Mouse (Mus musculus): Measurements from ENCODE around the gene Resf1. TPM values are rescaled to one million over a fixed set of nuclear protein-coding genes. Genes with fewer than 3 reads are reported as not detected.
"Not testable (repeated sequence)": the region's sequence is repeated elsewhere in the genome, so short reads cannot be mapped to it uniquely, and the experiment has no call there.

The Resf1 gene
- polyA plus RNA-seq, 1 experiment from 2014 or later = 21.0 TPM

DNA sequence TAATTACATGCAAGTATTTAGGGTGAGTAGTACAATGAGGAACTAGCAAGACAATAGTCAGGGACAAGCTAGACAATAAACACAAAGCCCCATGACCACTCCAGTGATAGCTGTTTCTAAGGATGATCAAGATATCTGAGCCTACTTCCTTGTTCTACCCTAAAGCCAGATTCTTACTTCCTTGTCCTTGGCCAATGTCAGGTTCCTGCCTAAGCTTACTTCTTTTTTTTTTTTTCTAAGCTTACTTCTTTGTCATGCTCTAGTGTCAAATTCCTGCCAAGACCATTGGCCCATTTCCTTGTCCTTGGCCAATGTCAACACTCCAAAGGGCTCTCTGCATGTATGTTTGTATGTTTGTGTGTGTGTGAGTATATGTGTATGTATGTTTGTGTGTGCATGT, 47.9 kb downstream of the Resf1 start:
- H3K9ac ChIP-seq (ENCODE audit: low read length) = no peak overlapping the region
- H3K27ac ChIP-seq (ENCODE audit: low read length) = no peak overlapping the region
- no peak overlapping the region for H3K4me3 ChIP-seq (ENCODE audit: low read length)
- no peaks in the 10 kb centered on the region for H3K36me3 ChIP-seq (ENCODE audit: control insufficient read depth, insufficient read depth)
- H3K4me1 ChIP-seq (ENCODE audit: control insufficient read depth, insufficient read depth, low read length) = no peaks in the 10 kb centered on the region
- H3K9me3 ChIP-seq (replicated peaks; ENCODE audit: control insufficient read depth, low read length) = peaks cover 7% of the 10 kb centered on the region
- H3K27me3 ChIP-seq (ENCODE audit: control insufficient read depth, insufficient read depth, low read length) = no peaks in the 10 kb centered on the region
- ATAC-seq (replicated peaks; ENCODE audit: extremely low read depth, insufficient read depth, low FRiP score) = no peak
- no peak overlapping the region for H3K4me2 ChIP-seq (ENCODE audit: low read depth, low read length)

DNA sequence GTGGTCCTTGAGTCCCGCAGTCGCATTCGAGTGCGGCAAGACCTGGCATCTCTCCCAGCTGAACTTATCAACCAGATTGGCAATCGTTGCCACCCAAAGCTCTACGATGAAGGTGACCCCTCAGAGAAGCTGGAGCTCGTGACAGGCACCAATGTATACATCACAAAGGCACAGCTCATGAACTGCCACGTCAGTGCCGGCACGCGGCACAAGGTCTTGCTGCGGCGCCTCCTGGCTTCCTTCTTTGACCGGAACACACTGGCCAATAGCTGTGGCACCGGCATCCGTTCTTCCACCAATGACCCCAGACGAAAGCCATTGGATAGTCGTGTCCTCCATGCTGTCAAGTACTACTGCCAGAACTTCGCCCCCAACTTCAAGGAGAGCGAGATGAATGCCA, 53.3 kb downstream of the Resf1 start:
- not testable (repeated sequence) for H3K27me3 ChIP-seq (ENCODE audit: control insufficient read depth, insufficient read depth, low read length); H3K4me2 ChIP-seq (ENCODE audit: low read depth, low read length); H3K4me3 ChIP-seq (ENCODE audit: low read length); H3K27ac ChIP-seq (ENCODE audit: low read length); H3K4me1 ChIP-seq (ENCODE audit: control insufficient read depth, insufficient read depth, low read length); H3K9ac ChIP-seq (ENCODE audit: low read length); H3K9me3 ChIP-seq (replicated peaks; ENCODE audit: control insufficient read depth, low read length); H3K36me3 ChIP-seq (ENCODE audit: control insufficient read depth, insufficient read depth); ATAC-seq (replicated peaks; ENCODE audit: extremely low read depth, insufficient read depth, low FRiP score)
- WGBS = 92% methylated on average over 20 of the region's 20 CpGs

DNA sequence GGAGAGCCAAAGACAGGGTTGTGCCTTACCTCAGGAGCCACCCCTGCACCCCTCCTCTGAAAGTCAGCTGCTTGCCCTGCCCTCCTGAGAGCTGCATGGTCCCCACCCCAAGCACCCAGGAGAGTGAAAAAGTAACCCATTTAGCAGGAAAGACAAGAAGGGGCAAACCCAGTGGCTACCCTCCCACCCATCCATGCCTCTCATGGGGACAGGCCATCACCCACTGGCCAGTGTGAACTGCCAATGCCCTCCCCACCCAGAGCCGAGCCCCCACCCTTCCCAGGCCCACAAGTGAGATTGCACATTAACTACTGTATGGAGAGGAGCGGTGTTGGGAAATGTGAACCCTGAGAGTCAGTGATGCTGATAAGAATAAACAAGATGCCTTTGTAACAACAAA, 56.8 kb downstream of the Resf1 start:
- not testable (repeated sequence) for H3K4me3 ChIP-seq (ENCODE audit: low read length)

DNA sequence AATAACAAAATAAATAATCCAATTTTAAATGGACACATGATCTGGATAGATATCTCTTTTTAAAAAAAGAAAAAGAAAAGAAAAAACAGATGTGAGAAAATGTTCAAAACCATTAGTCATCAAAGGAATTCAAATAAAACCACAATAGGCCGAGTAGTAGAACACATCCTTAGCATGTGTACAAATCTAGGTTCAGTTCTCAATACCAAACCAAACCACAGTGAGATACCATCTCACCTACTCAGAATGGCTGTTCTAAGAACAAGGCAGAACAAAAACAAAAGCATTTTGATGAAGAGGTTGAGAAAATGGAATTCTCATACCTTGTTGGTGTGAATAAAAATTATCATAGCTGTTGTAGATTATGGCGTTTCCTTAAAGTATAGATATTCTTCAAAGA, 57.2 kb downstream of the Resf1 start:
- 91% methylated on average over 2 of the region's 2 CpGs for WGBS

More for the DNA sequence above, 56.8 kb downstream of the Resf1 start:
- H3K9me3 ChIP-seq (replicated peaks; ENCODE audit: control insufficient read depth, low read length); H3K9ac ChIP-seq (ENCODE audit: low read length); ATAC-seq (replicated peaks; ENCODE audit: extremely low read depth, insufficient read depth, low FRiP score); H3K27ac ChIP-seq (ENCODE audit: low read length); H3K36me3 ChIP-seq (ENCODE audit: control insufficient read depth, insufficient read depth); H3K4me1 ChIP-seq (ENCODE audit: control insufficient read depth, insufficient read depth, low read length); H3K27me3 ChIP-seq (ENCODE audit: control insufficient read depth, insufficient read depth, low read length); H3K4me2 ChIP-seq (ENCODE audit: low read depth, low read length): not testable (repeated sequence)
- WGBS = 68% methylated on average over 2 of the region's 2 CpGs

DNA sequence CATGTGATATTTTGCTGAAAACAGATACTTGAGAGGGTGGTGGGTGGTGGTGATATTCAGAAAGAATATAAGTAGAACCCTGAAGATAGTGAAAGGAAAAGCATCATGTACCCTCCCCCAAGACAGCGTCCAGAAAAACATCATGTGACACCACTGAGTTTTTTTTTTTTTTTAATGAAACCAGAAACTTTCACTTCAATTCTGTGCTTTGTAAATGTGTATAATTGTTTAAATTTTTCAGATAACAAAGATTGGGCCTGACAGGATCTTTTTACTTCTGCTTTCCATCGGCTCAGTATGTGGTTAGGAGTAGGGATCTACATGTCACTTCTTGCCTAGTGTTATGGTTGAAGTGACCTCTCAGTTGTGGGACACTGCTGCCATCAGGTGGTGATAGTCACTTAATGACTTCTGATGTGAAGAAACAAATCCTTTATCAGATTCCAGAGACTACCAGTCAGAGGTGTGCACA, 65.8 kb downstream of the Resf1 start:
- Histone ChIP-seq H3K27ac (ENCODE audit: low read length) (no peak overlapping the region), H3K4me3 (ENCODE audit: low read length) (no peak overlapping the region), H3K27me3 (ENCODE audit: control insufficient read depth, insufficient read depth, low read length) (no peaks in the 10 kb centered on the region), H3K9me3 (replicated peaks; ENCODE audit: control insufficient read depth, low read length) (no peaks in the 10 kb centered on the region), H3K4me1 (ENCODE audit: control insufficient read depth, insufficient read depth, low read length) (no peaks in the 10 kb centered on the region), H3K36me3 (ENCODE audit: control insufficient read depth, insufficient read depth) (no peaks in the 10 kb centered on the region), H3K4me2 (ENCODE audit: low read depth, low read length) (peak overlapping the region; percentile 18; the same call in 1 of the 2 replicates), H3K9ac (ENCODE audit: low read length) (no peak overlapping the region)
- 34% methylated on average over 2 of the region's 2 CpGs for WGBS
- ATAC-seq (replicated peaks; ENCODE audit: extremely low read depth, insufficient read depth, low FRiP score) = peak; percentile 85

More for the DNA sequence above, 57.2 kb downstream of the Resf1 start:
- Histone ChIP-seq H3K4me1 (ENCODE audit: control insufficient read depth, insufficient read depth, low read length) (no peaks in the 10 kb centered on the region), H3K27me3 (ENCODE audit: control insufficient read depth, insufficient read depth, low read length) (no peaks in the 10 kb centered on the region), H3K4me2 (ENCODE audit: low read depth, low read length) (no peak overlapping the region), H3K4me3 (ENCODE audit: low read length) (no peak overlapping the region), H3K9ac (ENCODE audit: low read length) (no peak overlapping the region), H3K36me3 (ENCODE audit: control insufficient read depth, insufficient read depth) (no peaks in the 10 kb centered on the region), H3K9me3 (replicated peaks; ENCODE audit: control insufficient read depth, low read length) (no peaks in the 10 kb centered on the region), H3K27ac (ENCODE audit: low read length) (no peak overlapping the region)
- no peak for ATAC-seq (replicated peaks; ENCODE audit: extremely low read depth, insufficient read depth, low FRiP score)

DNA sequence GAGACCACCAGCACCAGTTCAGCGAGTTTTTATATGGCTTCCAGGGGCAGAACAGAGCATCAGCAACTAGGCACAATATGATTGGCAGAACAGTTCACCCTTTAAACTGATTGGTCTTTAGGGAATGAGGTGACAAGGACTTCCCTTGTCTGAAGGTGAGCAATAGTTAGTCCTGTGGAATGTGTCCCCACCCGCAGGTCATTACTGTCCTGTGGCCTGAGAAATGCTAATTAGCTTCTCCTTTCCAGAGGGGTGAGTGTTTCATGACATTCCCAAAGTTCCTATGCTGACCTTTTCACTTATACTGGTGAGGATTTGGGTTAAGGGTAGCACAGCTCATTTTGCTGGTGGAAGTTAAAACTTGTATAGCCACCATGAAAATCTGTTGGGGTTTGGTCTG, 74.3 kb downstream of the Resf1 start:
- H3K4me2 ChIP-seq (ENCODE audit: low read depth, low read length) = no peak overlapping the region
- WGBS = 79% methylated on average over 2 of the region's 2 CpGs

More for the DNA sequence above, 74.3 kb downstream of the Resf1 start:
- H3K27me3 ChIP-seq (ENCODE audit: control insufficient read depth, insufficient read depth, low read length) = no peaks in the 10 kb centered on the region
- H3K9ac ChIP-seq (ENCODE audit: low read length) = no peak overlapping the region
- no peaks in the 10 kb centered on the region for H3K9me3 ChIP-seq (replicated peaks; ENCODE audit: control insufficient read depth, low read length)
- no peak overlapping the region for H3K4me3 ChIP-seq (ENCODE audit: low read length)
- H3K4me1 ChIP-seq (ENCODE audit: control insufficient read depth, insufficient read depth, low read length) = peaks cover 4% of the 10 kb centered on the region; the same call in 1 of the 2 replicates
- no peak overlapping the region for H3K27ac ChIP-seq (ENCODE audit: low read length)
- H3K36me3 ChIP-seq (ENCODE audit: control insufficient read depth, insufficient read depth) = no peaks in the 10 kb centered on the region
- ATAC-seq (replicated peaks; ENCODE audit: extremely low read depth, insufficient read depth, low FRiP score) = no peak

Other genes with a start within 250 kb of the Resf1 start
- 5.0 and 6.1 TPM in 2 replicates for gene Dennd5b, start 207.7 kb upstream of the Resf1 start, polyA plus RNA-seq (2015; fragmentation: Nextera tagmentation; extraction: Ambion mirVana)
- not detected in 2 replicates for gene Gm10203, start 179.2 kb upstream of the Resf1 start, polyA plus RNA-seq (2015; fragmentation: Nextera tagmentation; extraction: Ambion mirVana)
- 14.5 and 15.0 TPM in 2 replicates for gene Etfbkmt, start 169.6 kb upstream of the Resf1 start, polyA plus RNA-seq (2015; fragmentation: Nextera tagmentation; extraction: Ambion mirVana)
- 21.6 and 24.4 TPM in 2 replicates for gene Amn1, start 120.7 kb upstream of the Resf1 start, polyA plus RNA-seq (2015; fragmentation: Nextera tagmentation; extraction: Ambion mirVana)
- gene Bicd1, start 99.5 kb downstream of the Resf1 start, polyA plus RNA-seq (2015; fragmentation: Nextera tagmentation; extraction: Ambion mirVana) = 5.6 and 5.8 TPM in 2 replicates